Mouse (Mus musculus): ENCODE measurements around the gene Gm17334. TPM values are rescaled to one million over a fixed set of nuclear protein-coding genes. Genes with fewer than 3 reads are reported as not detected.

Gm17334 gene
- polyA plus RNA-seq (2016; fragmentation: Nextera tagmentation; extraction: Ambion mirVana), result not detected in 2 replicates

DNA sequence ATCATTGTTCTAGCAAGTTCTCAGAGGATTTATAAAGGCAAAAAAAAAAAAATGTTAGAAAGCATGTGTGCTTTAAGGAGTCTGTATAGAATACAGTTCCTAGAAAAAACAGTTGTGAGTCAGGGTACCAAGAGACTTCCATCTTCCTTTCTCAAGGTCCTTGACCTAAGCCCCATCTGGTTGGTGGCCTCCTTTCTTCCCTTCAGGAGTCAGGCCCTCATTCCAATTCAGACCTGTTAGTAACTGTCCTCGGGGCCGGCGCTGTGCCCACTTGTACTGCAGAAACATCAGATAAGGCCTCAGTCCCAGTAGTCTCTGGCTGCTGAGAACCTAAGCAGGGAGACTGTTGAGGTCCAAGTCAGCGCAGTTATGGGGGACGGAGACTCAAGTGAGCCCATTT is at the start of gene Gm17334:
Gene Gm17334 (minus strand): TSS at position 101 of the 400 bp plus-strand sequence.
- Histone ChIP-seq H3K27me3 (replicated peaks; ENCODE audit: low read depth, poor library complexity, severe bottlenecking) (peaks cover 48% of the 10 kb centered on the region), H3K4me3 (no peak within 1 kb of the TSS), H3K36me3 (replicated peaks) (peaks cover 34% of the 10 kb centered on the region), H3K9me3 (no peaks in the 10 kb centered on the region), H3K4me1 (peaks cover 31% of the 10 kb centered on the region), H3K27ac (replicated peaks) (no peak within 1 kb of the TSS)
- no peak for DNase-seq (ENCODE audit: low spot score)
- 86% methylated on average over 5 of the region's 5 CpGs for WGBS

GRCm38 (mm10) chr11:53821945-53822338 is 49.0 kb upstream of the Gm17334 start:
- WGBS, result 94% methylated on average over 3 of the region's 3 CpGs
- Histone ChIP-seq H3K36me3 (replicated peaks) (no peaks in the 10 kb centered on the region), H3K4me1 (0 out of 2 replicates have a peak, but pooled peaks cover 4% of the 10 kb centered on the region), H3K27ac (replicated peaks) (no peak overlapping the region), H3K9me3 (no peaks in the 10 kb centered on the region), H3K4me3 (no peak overlapping the region), H3K27me3 (replicated peaks; ENCODE audit: low read depth, poor library complexity, severe bottlenecking) (no peaks in the 10 kb centered on the region)
- no peak for DNase-seq (ENCODE audit: low spot score)

DNA sequence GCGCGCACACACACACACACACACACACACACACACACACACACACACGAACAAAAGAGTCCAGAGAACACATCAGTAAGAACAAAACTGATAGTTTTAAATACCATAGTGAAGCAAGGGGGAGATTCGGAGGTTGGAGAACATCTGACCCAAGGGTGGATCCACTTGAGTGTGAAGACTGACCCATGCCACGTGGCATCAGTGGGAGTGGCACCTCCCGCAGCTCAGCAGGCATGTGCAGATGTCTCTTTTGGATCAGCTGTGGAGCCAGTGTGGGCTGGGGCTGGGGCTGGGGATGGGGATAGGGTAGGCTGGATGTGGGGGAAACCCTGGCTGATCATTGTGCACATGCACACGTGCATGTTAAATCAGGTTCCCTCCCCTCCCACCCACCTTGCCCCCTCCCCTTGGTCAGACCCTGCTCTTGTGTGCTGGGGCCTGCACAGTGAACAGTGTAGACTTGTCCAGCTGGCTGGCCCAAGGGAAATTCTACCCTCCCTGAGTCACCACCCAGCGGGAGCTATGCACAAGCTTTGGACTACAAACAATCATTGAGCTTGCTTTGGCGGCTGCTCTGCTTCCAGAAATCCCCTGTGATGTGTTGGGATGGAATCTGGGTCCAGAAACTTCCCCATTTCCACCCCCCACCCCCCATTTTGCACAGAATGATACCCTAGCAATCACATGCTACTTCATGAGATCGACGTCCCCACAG is 48.4 kb upstream of the Gm17334 start:
- H3K27ac ChIP-seq (replicated peaks), result no peak overlapping the region
- no peak for DNase-seq (ENCODE audit: low spot score)
- 0 out of 2 replicates have a peak, but pooled peaks cover 4% of the 10 kb centered on the region for H3K4me1 ChIP-seq
- no peak overlapping the region for H3K4me3 ChIP-seq
- no peaks in the 10 kb centered on the region for H3K36me3 ChIP-seq (replicated peaks)
- WGBS, result 88% methylated on average over 11 of the region's 11 CpGs
- no peaks in the 10 kb centered on the region for H3K27me3 ChIP-seq (replicated peaks; ENCODE audit: low read depth, poor library complexity, severe bottlenecking)
- no peaks in the 10 kb centered on the region for H3K9me3 ChIP-seq

GRCm38 (mm10) chr11:53820516-53821170 is 47.7 kb upstream of the Gm17334 start:
- H3K4me1 ChIP-seq, result 0 out of 2 replicates have a peak, but pooled peaks cover 4% of the 10 kb centered on the region
- H3K4me3 ChIP-seq, result no peak overlapping the region
- no peaks in the 10 kb centered on the region for H3K27me3 ChIP-seq (replicated peaks; ENCODE audit: low read depth, poor library complexity, severe bottlenecking)
- no peaks in the 10 kb centered on the region for H3K36me3 ChIP-seq (replicated peaks)
- H3K27ac ChIP-seq (replicated peaks), result no peak overlapping the region
- H3K9me3 ChIP-seq, result no peaks in the 10 kb centered on the region
- DNase-seq (ENCODE audit: low spot score), result no peak
- 90% methylated on average over 13 of the region's 13 CpGs for WGBS

GRCm38 (mm10) chr11:53819511-53819910 is 46.5 kb upstream of the Gm17334 start:
- WGBS, result 91% methylated on average over 6 of the region's 6 CpGs
- Histone ChIP-seq H3K36me3 (replicated peaks) (no peaks in the 10 kb centered on the region), H3K4me3 (no peak overlapping the region), H3K27ac (replicated peaks) (no peak overlapping the region), H3K4me1 (0 out of 2 replicates have a peak, but pooled peaks cover 4% of the 10 kb centered on the region), H3K27me3 (replicated peaks; ENCODE audit: low read depth, poor library complexity, severe bottlenecking) (no peaks in the 10 kb centered on the region), H3K9me3 (no peaks in the 10 kb centered on the region)
- DNase-seq (ENCODE audit: low spot score), result no peak

GRCm38 (mm10) chr11:53818794-53819193 is 45.8 kb upstream of the Gm17334 start:
- WGBS, result 66% methylated on average over 6 of the region's 6 CpGs
- Histone ChIP-seq H3K27me3 (replicated peaks; ENCODE audit: low read depth, poor library complexity, severe bottlenecking) (no peaks in the 10 kb centered on the region), H3K4me3 (no peak overlapping the region), H3K9me3 (no peaks in the 10 kb centered on the region), H3K4me1 (0 out of 2 replicates have a peak, but pooled peaks cover 4% of the 10 kb centered on the region), H3K36me3 (replicated peaks) (no peaks in the 10 kb centered on the region), H3K27ac (replicated peaks) (no peak overlapping the region)
- no peak for DNase-seq (ENCODE audit: low spot score)

GRCm38 (mm10) chr11:53816841-53817375 is 43.9 kb upstream of the Gm17334 start:
- H3K36me3 ChIP-seq (replicated peaks), result no peaks in the 10 kb centered on the region
- no peaks in the 10 kb centered on the region for H3K27me3 ChIP-seq (replicated peaks; ENCODE audit: low read depth, poor library complexity, severe bottlenecking)
- H3K4me1 ChIP-seq, result 0 out of 2 replicates have a peak, but pooled peaks cover 4% of the 10 kb centered on the region
- no peak overlapping the region for H3K27ac ChIP-seq (replicated peaks)
- 93% methylated on average over 5 of the region's 5 CpGs for whole genome bisulfite sequencing
- no peak overlapping the region for H3K4me3 ChIP-seq
- H3K9me3 ChIP-seq, result no peaks in the 10 kb centered on the region
- no peak for DNase-seq (ENCODE audit: low spot score)

GRCm38 (mm10) chr11:53814810-53815209 is 41.8 kb upstream of the Gm17334 start:
- 71% methylated on average over 3 of the region's 3 CpGs for WGBS
- Histone ChIP-seq H3K27ac (replicated peaks) (no peak overlapping the region), H3K9me3 (no peaks in the 10 kb centered on the region), H3K36me3 (replicated peaks) (no peaks in the 10 kb centered on the region), H3K4me1 (peaks cover 4% of the 10 kb centered on the region; the same call in 1 of the 2 replicates), H3K4me3 (no peak overlapping the region), H3K27me3 (replicated peaks; ENCODE audit: low read depth, poor library complexity, severe bottlenecking) (no peaks in the 10 kb centered on the region)
- DNase-seq (ENCODE audit: low spot score), result no peak

- no peak for DNase-seq (ENCODE audit: low spot score)
- Histone ChIP-seq H3K9me3 (no peaks in the 10 kb centered on the region), H3K36me3 (replicated peaks) (no peaks in the 10 kb centered on the region), H3K4me3 (no peak overlapping the region), H3K27me3 (replicated peaks; ENCODE audit: low read depth, poor library complexity, severe bottlenecking) (no peaks in the 10 kb centered on the region), H3K4me1 (no peaks in the 10 kb centered on the region; the same call in 1 of the 2 replicates), H3K27ac (replicated peaks) (no peak overlapping the region)
- WGBS, result 85% methylated on average over 16 of the region's 16 CpGs
Observed at GRCm38 (mm10) chr11:53813001-53813868, 40.2 kb upstream of the Gm17334 start.

- Histone ChIP-seq H3K36me3 (replicated peaks) (no peaks in the 10 kb centered on the region), H3K27me3 (replicated peaks; ENCODE audit: low read depth, poor library complexity, severe bottlenecking) (no peaks in the 10 kb centered on the region), H3K27ac (replicated peaks) (no peak overlapping the region), H3K4me1 (no peaks in the 10 kb centered on the region; the same call in 1 of the 2 replicates), H3K9me3 (no peaks in the 10 kb centered on the region), H3K4me3 (no peak overlapping the region)
- no peak for DNase-seq (ENCODE audit: low spot score)
- WGBS, result 88% methylated on average over 3 of the region's 3 CpGs
Observed at GRCm38 (mm10) chr11:53811312-53811711, 38.3 kb upstream of the Gm17334 start.

GRCm38 (mm10) chr11:53810749-53811148 is 37.8 kb upstream of the Gm17334 start:
- peaks cover under 1% of the 10 kb centered on the region; the same call in 1 of the 2 replicates for H3K4me1 ChIP-seq
- WGBS, result 77% methylated on average over 2 of the region's 2 CpGs

DNA sequence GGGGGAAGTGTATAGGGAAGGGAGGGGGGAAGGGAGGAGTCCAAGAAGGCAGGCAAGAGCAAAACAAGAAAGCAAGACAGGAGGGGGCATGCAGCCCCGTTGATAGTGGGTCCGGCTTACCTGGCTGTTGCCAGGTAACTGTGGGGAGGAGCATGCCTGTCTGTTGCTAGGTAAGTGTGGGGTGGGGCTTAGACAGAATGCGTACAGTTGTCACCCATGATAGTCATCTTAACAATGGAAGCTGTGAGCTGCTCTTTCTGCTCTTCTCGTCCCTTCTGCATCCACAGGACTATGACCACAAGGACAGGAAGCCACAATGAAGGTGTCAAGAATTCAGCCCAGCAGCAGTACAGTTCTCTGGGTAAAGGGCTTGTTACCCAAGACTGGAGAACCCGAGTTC is 37.2 kb upstream of the Gm17334 start:
- no peak for DNase-seq (ENCODE audit: low spot score)
- H3K4me3 ChIP-seq, result no peak overlapping the region
- H3K36me3 ChIP-seq (replicated peaks), result no peaks in the 10 kb centered on the region
- WGBS, result 56% methylated on average over 5 of the region's 5 CpGs
- H3K4me1 ChIP-seq, result peaks cover 3% of the 10 kb centered on the region; the same call in 1 of the 2 replicates
- H3K9me3 ChIP-seq, result no peaks in the 10 kb centered on the region
- H3K27me3 ChIP-seq (replicated peaks; ENCODE audit: low read depth, poor library complexity, severe bottlenecking), result no peaks in the 10 kb centered on the region
- H3K27ac ChIP-seq (replicated peaks), result no peak overlapping the region

More at GRCm38 (mm10) chr11:53810749-53811148, 37.8 kb upstream of the Gm17334 start:
- H3K27me3 ChIP-seq (replicated peaks; ENCODE audit: low read depth, poor library complexity, severe bottlenecking), result no peaks in the 10 kb centered on the region
- no peaks in the 10 kb centered on the region for H3K36me3 ChIP-seq (replicated peaks)
- DNase-seq (ENCODE audit: low spot score), result no peak
- no peak overlapping the region for H3K4me3 ChIP-seq
- H3K9me3 ChIP-seq, result no peaks in the 10 kb centered on the region
- no peak overlapping the region for H3K27ac ChIP-seq (replicated peaks)

Measured in embryonic facial prominence, embryonic 10.5 days (tissue).